Mouse (Mus musculus): ENCODE results near the gene Ift81. TPM values are rescaled to one million over a fixed set of nuclear protein-coding genes. Genes with fewer than 3 reads are reported as not detected.

The Ift81 gene
- total and polyA plus RNA-seq, 2 experiments from 2014 or later: 43.8 to 51.6 TPM

GRCm38 (mm10) chr5:122510651-122511157, 103.6 kb downstream of the Ift81 start:
- no peaks in the 10 kb centered on the region for H3K27me3 ChIP-seq (ENCODE audit: control insufficient read depth, insufficient read depth, low read length)
- H3K4me3 ChIP-seq (ENCODE audit: low read depth, low read length): no peak overlapping the region
- H3K4me1 ChIP-seq (ENCODE audit: control insufficient read depth, insufficient read depth): peaks cover 40% of the 10 kb centered on the region
- H3K36me3 ChIP-seq (replicated peaks; ENCODE audit: control insufficient read depth, insufficient read depth, low read length): no peaks in the 10 kb centered on the region
- 26% methylated on average over 17 of the region's 17 CpGs for WGBS
- no peaks in the 10 kb centered on the region for H3K9me3 ChIP-seq (replicated peaks; ENCODE audit: control insufficient read depth, low read length)
- DNase-seq (ENCODE audit: low spot score): peak; percentile 89
- TF ChIP-seq CTCF (IDR thresholded peaks at IDR 0.05; ENCODE audit: low read depth) (no peak), EP300 (IDR thresholded peaks at IDR 0.05; ENCODE audit: low read depth) (peak; percentile 96)
- H3K4me2 ChIP-seq (ENCODE audit: low read depth, low read length): peak overlapping the region; percentile 18
- H3K9ac ChIP-seq (replicated peaks; ENCODE audit: low read depth, low read length): no peak overlapping the region; the same call in 1 of the 2 replicates
- ATAC-seq (ENCODE audit: insufficient read depth, low read depth): peak; percentile 78
- peak overlapping the region; percentile 96 for H3K27ac ChIP-seq (ENCODE audit: low read depth)

DNA sequence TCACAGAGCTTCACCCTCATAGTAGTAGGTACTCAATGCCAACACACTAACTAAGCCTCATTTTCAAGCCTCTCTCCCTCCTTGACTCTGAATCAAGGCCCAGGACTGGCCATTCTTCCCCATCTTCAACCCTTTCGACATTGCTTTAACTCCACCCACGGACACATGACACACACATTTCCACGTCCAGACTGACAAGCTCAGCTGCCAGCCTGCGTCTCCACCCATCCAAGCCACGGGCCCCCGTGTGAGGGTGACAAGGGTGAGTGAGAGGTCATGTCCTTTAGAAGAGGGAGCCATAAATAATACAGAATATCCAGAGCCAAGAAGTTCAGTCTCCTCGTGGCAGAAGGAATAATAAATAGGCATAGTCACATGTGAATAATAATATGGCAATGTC, 104.7 kb downstream of the Ift81 start:
- peak overlapping the region; percentile 96 for H3K27ac ChIP-seq (ENCODE audit: low read depth)
- no peaks in the 10 kb centered on the region for H3K9me3 ChIP-seq (replicated peaks; ENCODE audit: control insufficient read depth, low read length)
- H3K4me2 ChIP-seq (ENCODE audit: low read depth, low read length): no peak overlapping the region
- H3K4me1 ChIP-seq (ENCODE audit: control insufficient read depth, insufficient read depth): peaks cover 39% of the 10 kb centered on the region
- no peak for TF ChIP-seq CTCF (IDR thresholded peaks at IDR 0.05; ENCODE audit: low read depth)
- TF ChIP-seq EP300 (IDR thresholded peaks at IDR 0.05; ENCODE audit: low read depth): no peak
- ATAC-seq (ENCODE audit: insufficient read depth, low read depth): peak; percentile 79
- H3K27me3 ChIP-seq (ENCODE audit: control insufficient read depth, insufficient read depth, low read length): no peaks in the 10 kb centered on the region
- peak; percentile 88 for DNase-seq (ENCODE audit: low spot score)
- WGBS: 21% methylated on average over 7 of the region's 7 CpGs
- no peak overlapping the region for H3K4me3 ChIP-seq (ENCODE audit: low read depth, low read length)
- no peaks in the 10 kb centered on the region for H3K36me3 ChIP-seq (replicated peaks; ENCODE audit: control insufficient read depth, insufficient read depth, low read length)
- no peak overlapping the region for H3K9ac ChIP-seq (replicated peaks; ENCODE audit: low read depth, low read length)

DNA sequence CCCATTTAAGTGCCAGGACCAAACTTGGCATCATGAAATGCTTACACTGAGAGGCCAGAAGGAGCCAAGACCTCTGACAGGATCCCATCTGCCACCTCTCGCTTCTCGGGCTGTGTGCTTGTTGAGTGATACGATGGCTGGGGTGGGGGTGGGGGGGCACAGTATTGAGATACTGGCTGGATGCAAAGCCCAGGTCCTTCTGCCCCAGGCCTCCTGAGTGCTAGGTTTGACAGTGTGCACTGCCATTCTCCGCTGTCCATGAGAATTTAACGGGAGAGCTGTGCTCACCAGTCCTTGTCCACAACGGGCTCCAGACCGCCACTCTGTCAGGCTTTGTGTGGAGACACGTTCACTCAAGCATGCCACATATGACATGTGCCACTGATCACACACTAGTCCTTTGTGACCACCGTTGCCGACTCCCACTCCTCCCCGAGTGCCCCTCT, 105.4 kb downstream of the Ift81 start:
- 62% methylated on average over 11 of the region's 11 CpGs for WGBS
- H3K4me2 ChIP-seq (ENCODE audit: low read depth, low read length): no peak overlapping the region
- no peaks in the 10 kb centered on the region for H3K36me3 ChIP-seq (replicated peaks; ENCODE audit: control insufficient read depth, insufficient read depth, low read length)
- no peak overlapping the region for H3K4me3 ChIP-seq (ENCODE audit: low read depth, low read length)
- peaks cover 31% of the 10 kb centered on the region for H3K4me1 ChIP-seq (ENCODE audit: control insufficient read depth, insufficient read depth)
- H3K9me3 ChIP-seq (replicated peaks; ENCODE audit: control insufficient read depth, low read length): no peaks in the 10 kb centered on the region
- ATAC-seq (ENCODE audit: insufficient read depth, low read depth): peak; percentile 5; the same call in 1 of the 2 replicates
- no peak overlapping the region for H3K9ac ChIP-seq (replicated peaks; ENCODE audit: low read depth, low read length)
- H3K27me3 ChIP-seq (ENCODE audit: control insufficient read depth, insufficient read depth, low read length): no peaks in the 10 kb centered on the region
- no peak for TF ChIP-seq CTCF (IDR thresholded peaks at IDR 0.05; ENCODE audit: low read depth)
- TF ChIP-seq EP300 (IDR thresholded peaks at IDR 0.05; ENCODE audit: low read depth): no peak
- peak overlapping the region; percentile 96 for H3K27ac ChIP-seq (ENCODE audit: low read depth)
- DNase-seq (ENCODE audit: low spot score): no peak

GRCm38 (mm10) chr5:122507396-122507795, 106.9 kb downstream of the Ift81 start:
- peaks cover 36% of the 10 kb centered on the region for H3K4me1 ChIP-seq (ENCODE audit: control insufficient read depth, insufficient read depth)
- DNase-seq (ENCODE audit: low spot score): no peak
- H3K36me3 ChIP-seq (replicated peaks; ENCODE audit: control insufficient read depth, insufficient read depth, low read length): no peaks in the 10 kb centered on the region
- H3K27ac ChIP-seq (ENCODE audit: low read depth): no peak overlapping the region
- no peak for ATAC-seq (ENCODE audit: insufficient read depth, low read depth)
- H3K4me3 ChIP-seq (ENCODE audit: low read depth, low read length): no peak overlapping the region
- no peak overlapping the region for H3K9ac ChIP-seq (replicated peaks; ENCODE audit: low read depth, low read length)
- TF ChIP-seq CTCF (IDR thresholded peaks at IDR 0.05; ENCODE audit: low read depth): no peak
- no peak for TF ChIP-seq EP300 (IDR thresholded peaks at IDR 0.05; ENCODE audit: low read depth)
- no peaks in the 10 kb centered on the region for H3K9me3 ChIP-seq (replicated peaks; ENCODE audit: control insufficient read depth, low read length)
- no peak overlapping the region for H3K4me2 ChIP-seq (ENCODE audit: low read depth, low read length)
- H3K27me3 ChIP-seq (ENCODE audit: control insufficient read depth, insufficient read depth, low read length): no peaks in the 10 kb centered on the region

DNA sequence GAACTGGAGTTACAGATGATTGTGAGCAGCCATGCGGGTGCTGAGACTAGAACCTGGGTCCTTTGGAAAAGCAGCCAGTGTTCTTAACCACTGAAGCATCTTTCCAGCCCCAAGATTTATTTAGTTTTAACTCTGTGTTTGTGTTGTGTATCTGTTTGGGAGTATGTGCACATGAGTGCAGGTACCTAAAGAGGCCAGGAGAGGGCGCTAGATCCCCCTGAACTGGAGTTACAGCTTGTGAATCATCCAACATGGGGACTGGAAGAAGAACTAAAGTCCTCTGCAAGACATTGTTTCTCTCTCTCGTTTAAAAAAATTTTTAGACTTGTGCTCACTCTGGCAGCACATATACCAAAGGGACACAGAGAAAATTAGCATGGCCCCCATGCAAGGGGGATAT, 107.9 kb downstream of the Ift81 start:
- no peak overlapping the region for H3K9ac ChIP-seq (replicated peaks; ENCODE audit: low read depth, low read length)
- TF ChIP-seq EP300 (IDR thresholded peaks at IDR 0.05; ENCODE audit: low read depth) (no peak), CTCF (IDR thresholded peaks at IDR 0.05; ENCODE audit: low read depth) (0 out of 2 replicates have a peak, but pooled peaks have one; percentile 6)
- WGBS: 90% methylated on average over 3 of the region's 3 CpGs
- no peak overlapping the region for H3K27ac ChIP-seq (ENCODE audit: low read depth)
- no peaks in the 10 kb centered on the region for H3K27me3 ChIP-seq (ENCODE audit: control insufficient read depth, insufficient read depth, low read length)
- DNase-seq (ENCODE audit: low spot score) (no peak), ATAC-seq (ENCODE audit: insufficient read depth, low read depth) (no peak)
- H3K4me2 ChIP-seq (ENCODE audit: low read depth, low read length): no peak overlapping the region
- no peaks in the 10 kb centered on the region for H3K9me3 ChIP-seq (replicated peaks; ENCODE audit: control insufficient read depth, low read length)
- H3K4me3 ChIP-seq (ENCODE audit: low read depth, low read length): no peak overlapping the region
- H3K4me1 ChIP-seq (ENCODE audit: control insufficient read depth, insufficient read depth): peaks cover 29% of the 10 kb centered on the region
- no peaks in the 10 kb centered on the region for H3K36me3 ChIP-seq (replicated peaks; ENCODE audit: control insufficient read depth, insufficient read depth, low read length)

GRCm38 (mm10) chr5:122505554-122505953, 108.8 kb downstream of the Ift81 start:
- H3K4me2 ChIP-seq (ENCODE audit: low read depth, low read length): no peak overlapping the region
- H3K36me3 ChIP-seq (replicated peaks; ENCODE audit: control insufficient read depth, insufficient read depth, low read length): no peaks in the 10 kb centered on the region
- TF ChIP-seq EP300 (IDR thresholded peaks at IDR 0.05; ENCODE audit: low read depth): no peak
- no peak for TF ChIP-seq CTCF (IDR thresholded peaks at IDR 0.05; ENCODE audit: low read depth)
- no peak overlapping the region for H3K9ac ChIP-seq (replicated peaks; ENCODE audit: low read depth, low read length)
- no peak for ATAC-seq (ENCODE audit: insufficient read depth, low read depth)
- no peak overlapping the region for H3K27ac ChIP-seq (ENCODE audit: low read depth)
- WGBS: 81% methylated on average over 5 of the region's 5 CpGs
- H3K9me3 ChIP-seq (replicated peaks; ENCODE audit: control insufficient read depth, low read length): no peaks in the 10 kb centered on the region
- DNase-seq (ENCODE audit: low spot score): no peak
- H3K4me3 ChIP-seq (ENCODE audit: low read depth, low read length): no peak overlapping the region
- H3K27me3 ChIP-seq (ENCODE audit: control insufficient read depth, insufficient read depth, low read length): no peaks in the 10 kb centered on the region
- H3K4me1 ChIP-seq (ENCODE audit: control insufficient read depth, insufficient read depth): peaks cover 20% of the 10 kb centered on the region

All from heart, postnatal 0 days (tissue).